Mouse (Mus musculus) layer of hippocampus, postnatal 36 days (tissue): ENCODE measurements around the gene Nab2. TPM values are rescaled to one million over a fixed set of nuclear protein-coding genes. Genes with fewer than 3 reads are reported as not detected.
A peak's percentile ranks its signal among the peaks of the same experiment; 100 is the strongest.

Experiments used
- DNase-seq, 2 experiments: peaks; one replicate each; pipeline ENCODE4 v3.0.0; 2022
- total RNA-seq, 2 experiments: library from RNA; stranded (reverse); gene quantifications; 2 replicates each; pipeline ENCODE4 v1.2.3; 2021

The Nab2 gene
- total RNA-seq, 2 experiments from 2014 or later, result 42.7 to 43.8 TPM

DNA sequence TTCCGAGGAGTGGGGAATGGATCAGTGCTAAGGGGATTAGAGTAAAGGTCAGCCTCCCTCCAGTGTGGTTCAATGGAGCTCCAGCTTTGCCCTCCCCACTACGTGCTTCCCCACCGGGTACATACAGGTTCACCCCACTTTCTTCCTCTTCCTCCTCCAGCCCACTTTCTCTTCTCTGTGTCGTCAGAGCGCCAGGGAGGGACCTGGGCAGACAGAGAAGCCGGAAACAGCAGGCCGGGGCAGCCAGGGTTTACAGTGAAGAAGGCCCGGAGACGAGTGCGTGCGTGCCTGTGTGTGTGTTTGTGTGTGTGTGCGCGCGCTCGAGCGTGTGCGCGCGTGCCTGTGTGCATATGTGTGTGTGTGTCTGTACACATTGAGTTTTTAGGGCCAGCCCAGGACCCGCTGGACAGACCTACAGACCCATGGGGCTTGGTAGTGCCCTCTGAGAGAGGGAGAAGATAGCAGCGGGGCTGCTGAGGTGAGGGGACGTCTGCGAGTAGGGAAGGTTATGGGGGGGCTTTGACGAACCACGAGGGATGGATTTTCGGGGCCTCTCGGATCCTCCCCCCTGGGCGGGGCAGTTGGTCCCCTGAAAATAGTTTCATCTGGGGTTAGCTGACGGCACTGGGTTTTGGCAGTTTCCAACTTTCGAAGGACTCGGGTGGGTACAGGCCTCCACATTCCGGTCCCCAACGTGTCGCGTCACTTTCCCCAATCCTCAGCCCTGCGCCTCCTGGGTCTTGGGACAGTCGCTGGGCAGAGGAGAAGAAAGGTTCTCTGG lies 25.4 kb downstream of the Nab2 start, which contains the start of gene Stat6:
Stat6 (plus strand) TSS at position 215 of the 781 bp plus-strand sequence.
- peak in 1 of 2 experiments; percentile 20 for DNase-seq

DNA sequence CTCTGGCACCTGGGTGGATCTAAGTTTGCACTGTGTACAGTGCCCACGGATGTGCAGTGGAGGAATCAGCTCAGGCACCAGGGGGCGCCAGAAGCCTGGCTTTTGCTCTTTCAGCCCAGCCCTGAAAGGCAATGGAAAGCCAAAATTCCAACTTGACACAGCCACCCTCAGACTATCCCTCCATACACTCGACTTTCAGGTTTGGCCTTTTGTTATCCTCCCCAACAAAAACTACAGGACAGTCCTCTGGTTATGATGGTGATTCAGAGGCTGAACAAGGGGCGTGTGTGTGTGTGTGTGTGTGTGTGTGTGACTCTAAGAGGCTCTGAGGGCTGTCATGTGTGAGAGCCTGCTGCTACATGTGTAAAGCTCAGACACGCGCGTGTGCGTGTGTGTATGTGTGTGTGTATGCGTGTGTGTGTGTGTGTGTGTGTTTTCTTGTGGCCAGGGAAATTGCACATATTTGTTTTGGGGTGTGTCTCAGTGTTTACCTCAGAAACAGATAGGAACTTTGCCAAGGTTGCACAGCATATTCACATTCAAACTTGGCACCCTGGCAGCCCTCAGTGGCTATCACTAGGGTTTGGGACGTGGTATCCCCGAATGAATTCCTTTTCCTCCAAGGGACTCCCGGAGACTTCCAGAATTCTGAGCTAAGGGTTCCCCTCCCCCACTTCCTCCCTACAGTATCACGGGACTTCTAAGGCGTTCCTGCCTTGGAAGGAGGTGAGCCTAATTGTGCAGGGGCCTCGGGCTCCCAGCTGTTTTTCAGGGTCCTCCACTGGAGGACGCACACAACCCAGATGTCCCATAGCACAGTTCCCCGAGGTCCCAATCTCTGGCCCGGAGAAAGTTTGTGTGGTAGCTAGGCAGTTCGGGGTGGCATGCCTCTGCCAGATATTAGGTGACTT lies 26.3 kb downstream of the Nab2 start:
- peak; percentile 78 to 84 for DNase-seq

DNA sequence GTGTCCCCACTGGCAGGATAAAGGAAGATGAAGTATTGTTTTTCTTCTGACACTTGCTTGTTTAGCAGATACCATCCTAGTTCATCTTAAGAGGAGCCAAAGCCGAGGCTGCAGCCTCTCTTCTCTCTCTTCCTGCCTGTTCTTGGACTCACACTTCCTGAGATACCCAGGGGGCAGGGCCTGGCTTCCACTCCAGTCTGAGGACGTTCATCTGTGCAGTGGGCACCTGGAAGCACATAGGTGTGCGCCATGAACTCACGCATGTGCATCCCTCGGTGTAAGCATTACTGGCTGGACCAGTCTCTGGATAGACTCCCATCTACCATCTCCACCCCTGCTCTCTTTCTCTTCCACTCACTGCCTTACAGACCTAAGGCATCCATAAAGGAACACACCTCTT lies 27.9 kb downstream of the Nab2 start:
- DNase-seq, result no peak

DNA sequence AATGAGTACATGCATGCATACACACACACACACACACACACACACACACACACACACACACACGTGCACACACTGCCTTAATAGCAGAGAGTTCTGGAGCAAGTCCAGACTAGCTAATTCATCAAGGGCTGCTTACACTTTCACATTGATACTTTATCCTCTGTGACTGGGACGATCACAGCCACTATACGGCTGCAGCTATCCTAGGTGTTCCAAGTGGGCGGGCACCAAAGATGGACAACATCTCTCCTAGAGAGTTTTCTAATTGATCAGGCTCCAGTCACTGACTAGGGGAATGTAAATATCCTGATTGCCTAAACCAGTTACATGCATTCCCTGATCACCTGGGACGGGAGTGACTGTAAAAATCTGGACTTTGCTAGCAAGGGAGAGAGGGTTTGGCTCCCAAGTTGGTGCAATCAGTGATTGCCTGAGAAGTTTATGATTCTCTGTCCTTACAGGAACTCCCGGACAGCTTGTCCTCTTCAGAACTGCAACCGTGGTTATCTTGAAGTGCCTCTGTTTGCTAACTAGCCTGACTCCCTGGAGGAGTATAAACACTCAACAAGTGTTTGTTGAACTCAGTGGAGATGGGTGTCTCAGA lies 35.6 kb downstream of the Nab2 start:
- no peak for DNase-seq

DNA sequence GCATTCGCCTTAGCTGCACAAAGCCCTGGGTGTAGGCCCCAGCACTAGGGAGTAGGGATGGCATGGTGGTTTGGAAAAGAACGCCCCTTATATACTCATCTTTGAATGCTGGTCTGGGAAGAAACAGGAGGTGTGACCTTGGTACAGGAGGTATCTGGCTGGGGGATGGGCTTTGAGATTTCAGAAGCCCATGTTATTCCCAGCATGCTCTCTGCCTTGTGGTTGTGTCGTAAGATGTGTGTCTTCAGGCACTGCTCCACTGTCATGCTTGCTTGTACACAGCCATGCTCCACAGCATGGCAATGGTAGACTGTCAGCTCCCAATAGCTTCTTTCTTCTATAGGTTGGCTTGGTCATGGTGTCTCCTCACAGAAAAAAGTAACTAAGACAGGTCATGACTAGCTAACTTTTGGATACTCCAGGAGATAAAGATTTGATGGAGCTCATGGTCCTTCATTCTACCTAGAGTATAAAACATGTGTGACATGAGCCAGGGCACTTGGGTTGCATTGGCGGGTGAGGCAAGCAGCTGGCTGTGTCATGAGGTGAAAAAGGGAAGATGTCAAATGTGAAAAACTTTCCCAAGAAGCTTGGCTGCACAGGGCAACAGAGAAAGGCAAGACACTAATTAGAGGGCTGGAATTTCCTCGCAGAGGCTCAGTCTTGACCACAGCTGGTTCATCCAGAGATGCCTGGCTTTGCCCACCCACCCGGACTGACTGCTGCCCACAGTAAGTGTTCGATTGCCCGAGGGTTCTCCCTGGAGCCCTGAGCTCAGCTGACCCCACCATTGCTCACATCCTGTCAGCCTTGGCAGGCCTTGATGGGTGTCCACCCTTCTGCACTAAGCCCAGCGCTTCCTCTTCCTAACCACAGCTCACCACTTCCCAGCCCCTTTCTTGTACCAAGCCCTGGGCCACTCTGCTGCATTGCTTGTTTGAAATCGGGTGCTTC lies 36.8 kb downstream of the Nab2 start:
- DNase-seq, result no peak

DNA sequence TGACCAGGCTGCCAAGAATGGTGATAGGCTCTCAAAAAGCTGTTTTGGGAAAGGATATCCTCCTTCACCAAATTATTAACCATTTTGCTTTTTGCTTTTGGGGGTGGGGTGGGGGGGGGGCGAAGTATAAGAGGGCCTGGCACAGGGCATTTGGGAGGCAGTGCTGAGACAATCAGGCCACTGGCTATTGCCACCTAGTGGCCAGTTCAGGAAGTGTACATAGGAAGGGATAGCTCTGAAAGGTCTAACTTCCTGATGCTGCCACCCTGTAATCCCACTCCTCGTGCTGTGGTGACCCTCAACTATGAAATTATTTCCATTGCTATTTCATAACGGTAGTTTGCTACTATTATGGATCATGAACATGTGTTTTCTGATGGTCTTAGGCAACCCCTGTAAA lies 41.9 kb downstream of the Nab2 start:
- no peak for DNase-seq

DNA sequence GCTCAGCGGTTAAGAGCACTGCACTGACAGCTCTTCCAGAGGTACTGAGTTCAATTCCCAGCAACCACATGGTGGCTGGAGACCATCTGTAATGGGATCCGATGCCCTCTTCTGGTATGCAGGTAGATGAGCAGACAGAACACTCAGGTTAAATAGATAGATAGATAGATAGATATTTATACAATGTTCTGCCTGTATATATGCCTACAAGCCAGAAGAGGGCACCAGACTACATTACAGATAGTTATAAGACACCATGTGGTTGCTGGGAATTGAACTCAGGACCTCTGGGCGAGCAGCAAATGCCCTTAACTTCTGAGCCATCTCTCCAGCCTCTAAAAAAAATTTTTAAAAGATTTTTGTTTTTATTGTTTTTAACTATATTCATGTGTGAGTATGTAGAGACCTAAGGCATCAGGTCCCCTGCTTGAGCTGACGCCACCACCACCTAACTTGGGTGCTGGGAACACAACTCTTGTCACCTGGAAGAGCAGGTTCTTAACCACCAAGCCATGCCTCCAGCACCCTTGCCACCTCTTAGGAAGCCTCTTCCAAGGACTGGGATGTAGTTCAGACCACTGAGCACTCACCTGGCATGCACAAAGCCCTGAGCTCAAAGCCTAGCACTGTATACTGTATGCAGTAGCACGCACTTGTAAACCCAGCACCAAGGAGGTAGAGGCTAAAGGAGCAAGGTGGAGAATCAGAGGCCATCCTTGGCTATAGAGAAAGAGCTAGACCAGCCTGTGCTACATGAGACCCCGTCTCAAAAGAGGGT lies 44.7 kb downstream of the Nab2 start:
- no peak for DNase-seq

DNA sequence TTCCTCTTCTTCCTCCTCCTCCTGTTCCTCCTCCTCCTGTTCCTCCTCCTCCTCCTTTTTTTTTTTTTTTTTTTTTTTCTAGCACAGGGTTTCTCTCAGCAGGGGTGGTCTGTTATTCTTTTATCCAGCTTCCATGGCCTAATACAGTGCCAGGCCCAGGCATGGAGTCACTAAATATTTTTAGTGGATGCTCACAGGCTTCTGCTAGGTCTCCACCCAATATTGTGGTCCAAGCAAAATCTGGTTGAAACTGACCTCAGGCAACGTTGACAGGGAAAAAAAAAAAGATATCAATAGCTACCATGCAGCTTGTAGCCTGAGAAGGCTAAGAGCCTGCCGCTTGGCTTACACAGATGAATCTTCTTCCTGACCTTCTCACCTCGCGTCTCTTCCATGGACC lies 45.7 kb downstream of the Nab2 start:
- DNase-seq, result no peak

DNA sequence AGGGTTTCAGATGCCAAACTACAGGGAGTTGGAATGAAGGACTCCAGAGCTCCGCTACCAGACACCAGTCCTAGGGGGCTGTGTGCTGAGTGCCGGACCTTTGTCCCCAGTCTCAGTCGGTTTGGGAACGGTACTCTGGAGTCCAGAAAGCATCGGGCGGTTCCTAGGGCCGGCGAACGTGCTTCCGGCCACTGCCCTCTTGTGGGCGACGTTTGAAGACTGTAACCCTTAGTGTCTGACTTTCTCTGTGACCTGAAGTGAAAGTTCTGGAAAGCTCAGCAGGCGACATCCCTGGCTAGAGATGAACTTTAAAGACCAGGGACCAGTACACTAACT lies 46.3 kb downstream of the Nab2 start:
- no peak for DNase-seq

DNA sequence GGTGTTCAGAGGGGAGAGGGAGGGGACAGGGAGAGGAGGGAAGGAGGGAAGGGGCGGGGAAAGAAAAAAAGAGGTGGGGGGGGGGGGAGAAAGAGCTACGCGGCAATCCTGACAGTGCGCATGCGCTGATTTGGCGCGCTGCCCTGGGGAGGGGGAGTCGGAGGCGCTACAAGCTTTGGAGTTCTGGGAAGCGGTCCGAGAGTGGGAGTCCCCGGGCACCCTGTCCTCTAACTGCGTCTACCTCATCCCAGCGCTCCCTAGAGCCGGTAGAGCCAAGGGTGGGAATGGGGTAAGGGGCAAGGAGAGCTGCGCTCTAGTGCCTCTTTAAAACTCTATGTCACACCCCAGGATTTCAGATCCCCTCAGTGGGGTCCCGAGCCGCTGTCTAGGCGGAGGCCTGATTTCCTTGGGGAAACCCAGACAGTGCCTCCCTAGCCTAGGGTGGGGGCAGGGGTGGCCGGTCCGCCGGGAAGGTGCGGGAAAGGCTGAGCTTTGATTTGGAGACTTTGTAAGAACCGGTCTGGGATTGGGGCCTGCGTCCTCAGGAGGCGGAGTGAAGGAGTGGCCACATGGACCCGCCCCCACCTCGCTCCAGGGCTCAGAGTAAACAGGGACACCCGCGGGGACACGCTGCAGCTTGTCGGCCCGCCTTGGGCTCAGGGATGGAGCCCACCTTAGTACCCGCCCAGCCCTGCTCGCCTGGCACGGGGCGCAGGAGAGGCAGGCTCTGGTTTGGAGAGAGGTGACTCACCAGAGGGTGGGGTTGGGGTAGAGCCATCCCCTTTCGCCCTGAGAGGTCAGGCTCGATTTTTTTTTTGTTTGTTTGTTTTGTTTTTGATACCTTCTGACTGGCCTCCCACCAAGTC lies 46.9 kb downstream of the Nab2 start:
- peak; percentile 86 to 88 for DNase-seq

DNA sequence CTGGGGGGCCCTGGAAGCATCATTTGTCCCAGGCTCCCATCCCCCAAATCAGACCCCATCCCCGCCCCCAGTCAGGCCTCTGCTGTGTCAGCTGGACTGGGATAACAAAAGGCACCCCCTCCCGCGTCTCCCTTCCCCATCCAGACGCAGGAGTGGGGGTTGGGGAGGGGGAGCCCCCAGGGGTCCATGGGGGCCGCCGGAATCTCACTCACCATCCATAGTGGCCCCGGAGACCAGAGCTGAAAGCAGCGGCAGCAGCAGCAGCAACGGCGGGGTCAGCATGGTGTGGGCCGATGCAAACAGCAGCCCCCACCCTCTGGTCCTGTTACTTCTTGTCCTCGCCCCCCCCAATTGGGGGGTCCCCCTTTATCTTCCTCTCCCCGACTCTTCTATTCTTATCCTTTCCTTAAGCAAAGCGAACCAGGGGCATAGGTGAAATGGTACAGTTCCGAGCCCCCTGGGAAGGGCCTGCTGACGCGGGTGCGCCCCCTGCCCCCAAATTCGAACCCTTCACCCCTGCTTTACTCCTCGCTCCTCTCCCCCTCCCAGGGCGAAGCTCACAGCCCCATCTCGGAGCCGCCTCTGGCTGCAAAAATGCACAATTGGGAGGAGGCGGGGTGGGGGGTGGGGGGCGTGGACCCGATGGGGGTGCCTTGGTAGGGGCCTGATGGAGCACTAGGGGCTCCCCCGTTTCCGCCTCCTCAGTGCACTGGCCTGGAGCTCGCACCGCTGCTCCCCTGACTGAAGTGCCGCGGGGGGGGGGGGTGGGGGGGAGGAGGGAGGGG lies 47.8 kb downstream of the Nab2 start, which contains the start of gene Lrp1:
Lrp1 (minus strand) TSS at position 743 of the 785 bp plus-strand sequence.
- DNase-seq, result no peak

DNA sequence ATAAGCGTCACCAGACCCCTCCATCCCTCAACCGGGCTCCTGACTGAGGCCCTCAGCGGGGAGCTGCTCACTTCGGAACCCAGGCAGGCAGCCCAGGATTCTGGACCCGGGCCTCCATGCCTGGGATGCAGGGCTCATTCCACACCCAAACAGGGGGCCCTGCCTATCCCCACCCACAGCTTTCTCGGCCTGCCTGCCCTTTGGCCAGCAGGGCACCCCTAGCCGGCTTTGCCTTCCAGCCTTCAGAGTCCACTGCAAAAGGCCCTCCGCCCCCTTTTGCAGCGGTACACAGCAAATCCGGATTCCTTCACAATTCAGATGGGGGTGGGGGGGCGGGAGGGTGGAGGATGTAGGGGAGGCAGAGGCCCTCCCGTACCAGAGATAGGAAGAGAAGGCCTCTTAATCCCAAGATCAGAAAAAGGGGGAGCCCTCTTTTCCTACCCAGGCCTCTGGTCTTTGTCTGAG lies 48.4 kb downstream of the Nab2 start:
- DNase-seq, result peak in 1 of 2 experiments; percentile 36

DNA sequence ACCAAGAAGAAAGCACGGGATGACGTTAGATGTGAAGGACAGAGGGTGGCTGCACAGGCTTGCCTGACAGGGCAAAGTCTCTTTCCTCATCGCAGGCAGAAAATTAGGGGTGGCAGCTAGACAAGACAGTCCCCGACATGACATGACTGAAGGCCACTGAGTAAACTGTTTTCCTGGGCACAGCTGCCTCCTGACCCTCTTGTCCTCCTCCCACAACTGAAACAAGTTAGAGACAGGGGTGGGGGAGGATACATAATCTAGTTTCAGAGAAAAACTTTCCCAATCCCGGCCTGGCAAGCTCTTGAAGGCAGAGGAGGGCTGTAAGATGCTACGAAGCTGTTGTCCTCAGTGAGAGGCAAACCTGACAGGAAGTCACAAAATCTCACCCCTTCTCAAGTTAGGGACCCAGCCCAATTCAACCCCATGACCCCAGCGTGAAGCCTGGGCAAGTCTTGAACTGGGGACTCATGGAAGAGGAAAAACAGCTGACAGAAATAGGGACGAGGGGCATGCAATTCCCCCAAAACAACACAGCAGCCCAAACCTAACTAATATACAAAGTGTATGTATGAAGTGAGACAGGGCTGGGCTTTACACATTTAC lies 49.1 kb downstream of the Nab2 start:
- no peak for DNase-seq

DNA sequence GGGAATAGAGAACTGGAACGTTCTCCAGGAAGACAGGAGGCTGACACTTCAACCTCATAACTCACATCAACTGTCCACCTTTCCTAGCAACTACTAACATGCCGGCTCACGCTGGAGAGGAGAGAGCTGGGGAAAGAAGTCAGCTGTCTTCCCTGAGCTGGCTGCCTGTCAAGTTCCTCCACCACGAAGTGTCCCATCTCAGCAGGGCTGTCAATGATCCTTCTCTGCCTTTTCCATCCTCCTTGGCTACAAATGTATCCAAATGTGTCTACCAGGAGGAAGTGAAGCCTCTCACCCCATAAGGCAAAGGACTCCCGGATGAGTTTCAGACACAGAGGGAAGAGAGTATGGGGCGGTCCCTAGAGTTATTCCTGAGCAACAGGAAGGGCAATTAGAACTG lies 50.2 kb downstream of the Nab2 start:
- DNase-seq, result no peak

DNA sequence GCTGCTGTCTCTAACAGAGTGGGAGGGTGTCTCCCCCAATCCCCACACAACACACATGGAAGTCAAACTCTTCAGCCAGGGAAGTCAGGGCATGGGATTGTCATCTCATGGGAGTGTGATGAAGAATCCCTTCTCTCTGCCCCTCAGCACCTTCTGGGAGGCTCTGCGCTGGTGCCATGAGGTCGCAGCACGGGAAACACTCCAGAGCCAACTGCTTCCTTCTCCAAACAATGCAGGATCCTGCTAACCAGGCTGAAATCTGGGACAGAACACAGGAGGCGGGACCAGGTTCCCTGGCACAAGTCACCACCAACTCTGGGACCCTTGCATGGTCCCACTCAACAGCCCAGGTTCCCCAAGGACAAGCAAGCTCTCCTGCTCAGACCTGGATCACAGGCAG lies 51.1 kb downstream of the Nab2 start:
- no peak for DNase-seq

DNA sequence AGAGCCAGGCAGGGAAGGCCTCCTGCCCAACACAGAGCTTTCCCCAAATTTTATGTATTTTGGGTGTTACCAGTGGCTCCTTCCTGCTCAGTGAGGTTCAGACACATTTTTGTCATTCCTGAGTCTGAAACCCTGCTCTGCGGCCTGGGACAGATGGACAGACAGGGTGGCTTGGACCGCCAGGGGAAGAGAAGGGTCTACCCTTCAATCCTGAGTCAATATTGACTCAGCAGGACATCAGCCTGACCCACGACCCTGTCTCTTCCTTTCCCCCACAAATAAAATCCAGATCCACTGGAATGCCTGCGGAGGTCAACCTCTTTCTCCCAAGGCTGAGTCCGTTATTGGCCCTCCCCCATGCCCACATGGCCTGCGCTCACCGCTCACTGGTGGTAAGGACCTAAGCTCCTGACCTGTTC lies 52.1 kb downstream of the Nab2 start:
- no peak for DNase-seq

DNA sequence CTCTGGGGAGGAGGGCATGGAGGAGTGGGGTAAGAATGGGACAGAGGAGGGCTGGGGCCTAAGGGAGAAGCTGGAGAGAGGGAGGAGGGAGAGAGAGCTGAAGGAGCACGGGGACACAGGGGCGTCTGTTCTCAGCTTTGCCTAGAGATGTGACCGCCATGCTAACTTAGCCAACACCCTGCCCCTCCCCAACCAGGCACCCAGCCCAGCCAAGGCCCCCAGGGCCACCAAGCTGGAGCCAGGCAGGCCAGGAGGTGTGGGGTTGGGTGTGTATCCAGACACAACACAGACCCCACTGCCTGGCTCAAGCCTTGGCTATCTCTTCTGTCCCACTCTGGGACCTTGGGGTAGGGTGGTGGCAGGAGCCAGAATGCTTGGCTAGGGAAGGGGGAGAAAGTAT lies 52.8 kb downstream of the Nab2 start:
- peak; percentile 52 to 71 for DNase-seq

DNA sequence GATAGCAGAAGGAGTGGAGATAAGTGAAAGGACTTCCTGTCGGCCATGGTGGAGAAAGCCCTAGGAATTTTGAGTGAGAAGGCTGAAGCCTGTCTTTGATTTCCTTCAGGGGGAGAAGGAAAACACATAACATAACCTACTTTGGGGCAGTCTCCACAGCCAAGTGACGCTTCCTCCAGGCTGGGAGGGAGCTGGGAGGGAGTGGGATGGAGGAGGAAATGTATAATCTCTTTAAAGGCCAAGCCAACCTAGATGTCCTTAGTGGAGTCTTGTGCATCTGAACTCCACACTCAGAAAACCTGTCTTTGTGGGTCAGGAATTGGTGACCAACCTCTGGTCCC lies 53.4 kb downstream of the Nab2 start:
- DNase-seq, result no peak
